Mouse (Mus musculus) spleen, postnatal 4 days (tissue): ENCODE data around the gene Pigt.

Experiments used
- DNase-seq, 2 experiments: peaks; one replicate each; pipeline ENCODE4 v3.0.0; 2022; ENCODE audit warnings: low spot score in 2 of 2

The Pigt gene

GRCm38 (mm10) chr2:164496847-164497690 is at the start of gene Pigt:
Gene Pigt, plus strand, starts transcription at chr2:164497520.
- DNase-seq = peak; percentile 82 to 91

- no peak for DNase-seq
These were observed 49.2 kb upstream of the Pigt start for GRCm38 (mm10) chr2:164448140-164448539.

- DNase-seq = no peak
These were observed 48.4 kb upstream of the Pigt start for GRCm38 (mm10) chr2:164448921-164449320.

GRCm38 (mm10) chr2:164449341-164450042 is 47.8 kb upstream of the Pigt start:
- no peak for DNase-seq

- no peak for DNase-seq
These were observed 45.2 kb upstream of the Pigt start for GRCm38 (mm10) chr2:164452000-164452676.

- DNase-seq = no peak
These were observed 44.1 kb upstream of the Pigt start for GRCm38 (mm10) chr2:164453047-164453757.

GRCm38 (mm10) chr2:164453887-164454500 is 43.3 kb upstream of the Pigt start:
- no peak for DNase-seq

GRCm38 (mm10) chr2:164454846-164455245 is 42.5 kb upstream of the Pigt start:
- DNase-seq = no peak

- DNase-seq = no peak
These were observed 41.7 kb upstream of the Pigt start for GRCm38 (mm10) chr2:164455421-164456190.

GRCm38 (mm10) chr2:164456413-164456812 is 40.9 kb upstream of the Pigt start:
- no peak for DNase-seq

GRCm38 (mm10) chr2:164456864-164457300 is 40.4 kb upstream of the Pigt start, which contains the start of gene Sys1:
Gene Sys1, plus strand, starts transcription at chr2:164456964.
- no peak for DNase-seq

GRCm38 (mm10) chr2:164457942-164458341 is 39.4 kb upstream of the Pigt start:
- DNase-seq = no peak

- DNase-seq = no peak
These were observed 38.8 kb upstream of the Pigt start for GRCm38 (mm10) chr2:164458535-164458934.

- DNase-seq = peak; percentile 90 to 94
These were observed 36.4 kb upstream of the Pigt start, which contains the start of gene Gm20458 for GRCm38 (mm10) chr2:164460745-164461551. Gene Gm20458, plus strand, starts transcription at chr2:164460967.

- DNase-seq = no peak
These were observed 32.2 kb upstream of the Pigt start for GRCm38 (mm10) chr2:164465161-164465560.

GRCm38 (mm10) chr2:164466787-164467186 is 30.5 kb upstream of the Pigt start:
- DNase-seq = no peak

- DNase-seq = peak; percentile 62 to 79
These were observed 27.1 kb upstream of the Pigt start for GRCm38 (mm10) chr2:164470254-164470653.

GRCm38 (mm10) chr2:164473624-164474023 is 23.7 kb upstream of the Pigt start, which contains the start of gene Trp53tg5:
Gene Trp53tg5, minus strand, starts transcription at chr2:164473724.
- DNase-seq = no peak

GRCm38 (mm10) chr2:164485681-164486257 is 11.6 kb upstream of the Pigt start, which contains the start of gene Dbndd2:
Gene Dbndd2, plus strand, starts transcription at chr2:164486106.
- no peak for DNase-seq
